Mouse (Mus musculus): ENCODE measurements around the gene Nat14. TPM values are rescaled to one million over a fixed set of nuclear protein-coding genes. Genes with fewer than 3 reads are reported as not detected.

Gene Nat14
- polyA plus RNA-seq, 1 experiment from 2014 or later = 38.3 TPM

- Histone ChIP-seq H3K4me3 (replicated peaks; ENCODE audit: low read length) (no peak overlapping the region), H3K9me3 (ENCODE audit: control insufficient read depth, low read length) (no peaks in the 10 kb centered on the region), H3K36me3 (ENCODE audit: control insufficient read depth, insufficient read depth) (no peaks in the 10 kb centered on the region), H3K27me3 (replicated peaks; ENCODE audit: control insufficient read depth, insufficient read depth, low read length) (no peaks in the 10 kb centered on the region), H3K27ac (ENCODE audit: low read length) (no peak overlapping the region), H3K4me2 (ENCODE audit: low read length) (no peak overlapping the region), H3K9ac (replicated peaks; ENCODE audit: low read depth, low read length) (no peak overlapping the region), H3K4me1 (replicated peaks; ENCODE audit: control insufficient read depth, insufficient read depth, low read length) (no peaks in the 10 kb centered on the region)
- ATAC-seq = no peak
- WGBS = 91% methylated on average over 10 of the region's 10 CpGs
Measured at GRCm38 (mm10) chr7:4957361-4957760, 35.5 kb downstream of the Nat14 start.

GRCm38 (mm10) chr7:4963527-4963926 lies 41.7 kb downstream of the Nat14 start:
- no peaks in the 10 kb centered on the region for H3K4me1 ChIP-seq (replicated peaks; ENCODE audit: control insufficient read depth, insufficient read depth, low read length)
- 87% methylated on average over 5 of the region's 5 CpGs for WGBS
- no peaks in the 10 kb centered on the region for H3K27me3 ChIP-seq (replicated peaks; ENCODE audit: control insufficient read depth, insufficient read depth, low read length)
- no peak overlapping the region for H3K9ac ChIP-seq (replicated peaks; ENCODE audit: low read depth, low read length)
- H3K9me3 ChIP-seq (ENCODE audit: control insufficient read depth, low read length) = no peaks in the 10 kb centered on the region
- H3K4me3 ChIP-seq (replicated peaks; ENCODE audit: low read length) = no peak overlapping the region
- ATAC-seq = no peak
- H3K36me3 ChIP-seq (ENCODE audit: control insufficient read depth, insufficient read depth) = no peaks in the 10 kb centered on the region
- no peak overlapping the region for H3K4me2 ChIP-seq (ENCODE audit: low read length)
- no peak overlapping the region for H3K27ac ChIP-seq (ENCODE audit: low read length)

DNA sequence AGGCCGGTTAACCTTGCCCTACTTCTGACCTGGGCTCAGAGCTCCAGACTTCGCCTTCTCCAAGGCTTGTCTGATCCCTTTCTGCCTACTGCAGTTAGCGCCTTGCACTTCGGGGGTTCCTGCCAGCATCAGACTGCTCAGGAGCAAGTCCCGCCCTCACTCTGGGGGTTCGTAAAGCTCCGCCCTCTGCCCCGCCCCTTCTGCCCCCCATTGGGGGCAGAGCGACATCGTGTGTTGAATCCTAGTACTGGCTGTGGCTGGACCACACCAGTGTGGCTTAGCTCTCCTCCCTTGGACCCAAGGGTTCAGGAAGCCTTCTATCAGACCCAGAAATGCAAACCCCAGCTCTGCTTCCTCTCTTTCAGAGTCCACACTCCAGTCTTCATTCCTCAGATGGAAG lies 42.4 kb downstream of the Nat14 start, which contains the start of gene Sbk2:
Gene Sbk2 (minus strand): TSS at position 135 of the 400 bp plus-strand sequence.
- Histone ChIP-seq H3K27ac (ENCODE audit: low read length) (no peak within 1 kb of the TSS), H3K9me3 (ENCODE audit: control insufficient read depth, low read length) (no peaks in the 10 kb centered on the region), H3K36me3 (ENCODE audit: control insufficient read depth, insufficient read depth) (no peaks in the 10 kb centered on the region), H3K4me1 (replicated peaks; ENCODE audit: control insufficient read depth, insufficient read depth, low read length) (no peaks in the 10 kb centered on the region), H3K27me3 (replicated peaks; ENCODE audit: control insufficient read depth, insufficient read depth, low read length) (no peaks in the 10 kb centered on the region), H3K4me3 (replicated peaks; ENCODE audit: low read length) (no peak within 1 kb of the TSS), H3K9ac (replicated peaks; ENCODE audit: low read depth, low read length) (no peak within 1 kb of the TSS), H3K4me2 (ENCODE audit: low read length) (no peak within 1 kb of the TSS)
- 8% methylated on average over 10 of the region's 10 CpGs for WGBS
- peak; percentile 80 for ATAC-seq

DNA sequence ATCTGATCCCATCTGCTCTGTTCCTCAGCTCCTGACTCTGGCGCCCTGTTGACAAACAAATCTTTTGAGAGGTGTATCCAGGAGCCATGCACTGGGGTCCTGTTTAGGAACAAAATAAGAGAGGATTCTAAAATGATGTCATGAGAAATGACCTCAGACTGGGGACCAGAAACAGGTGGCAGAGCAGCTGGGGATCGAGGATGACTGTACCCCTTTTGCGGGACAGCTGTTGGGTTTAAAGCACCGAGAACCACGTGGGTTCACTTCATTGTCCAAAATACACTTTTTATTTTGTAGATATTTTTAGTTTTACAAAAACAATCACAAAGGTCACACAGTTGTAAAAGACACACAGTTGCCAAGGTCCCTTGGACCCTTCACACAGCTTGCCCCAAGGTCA lies 43.2 kb downstream of the Nat14 start:
- Histone ChIP-seq H3K27me3 (replicated peaks; ENCODE audit: control insufficient read depth, insufficient read depth, low read length) (no peaks in the 10 kb centered on the region), H3K4me1 (replicated peaks; ENCODE audit: control insufficient read depth, insufficient read depth, low read length) (no peaks in the 10 kb centered on the region), H3K9ac (replicated peaks; ENCODE audit: low read depth, low read length) (no peak overlapping the region), H3K9me3 (ENCODE audit: control insufficient read depth, low read length) (no peaks in the 10 kb centered on the region), H3K36me3 (ENCODE audit: control insufficient read depth, insufficient read depth) (no peaks in the 10 kb centered on the region), H3K27ac (ENCODE audit: low read length) (no peak overlapping the region), H3K4me2 (ENCODE audit: low read length) (no peak overlapping the region), H3K4me3 (replicated peaks; ENCODE audit: low read length) (no peak overlapping the region)
- 87% methylated on average over 5 of the region's 5 CpGs for WGBS
- no peak for ATAC-seq

- ATAC-seq = no peak
- H3K4me1 ChIP-seq (replicated peaks; ENCODE audit: control insufficient read depth, insufficient read depth, low read length) = no peaks in the 10 kb centered on the region
- no peaks in the 10 kb centered on the region for H3K36me3 ChIP-seq (ENCODE audit: control insufficient read depth, insufficient read depth)
- no peak within 1 kb of the TSS for H3K9ac ChIP-seq (replicated peaks; ENCODE audit: low read depth, low read length)
- H3K4me3 ChIP-seq (replicated peaks; ENCODE audit: low read length) = no peak within 1 kb of the TSS
- H3K4me2 ChIP-seq (ENCODE audit: low read length) = no peak within 1 kb of the TSS
- no peak within 1 kb of the TSS for H3K27ac ChIP-seq (ENCODE audit: low read length)
- 40% methylated on average over 6 of the region's 6 CpGs for WGBS
- H3K9me3 ChIP-seq (ENCODE audit: control insufficient read depth, low read length) = no peaks in the 10 kb centered on the region
- no peaks in the 10 kb centered on the region for H3K27me3 ChIP-seq (replicated peaks; ENCODE audit: control insufficient read depth, insufficient read depth, low read length)
Measured at GRCm38 (mm10) chr7:4971068-4971467, 49.2 kb downstream of the Nat14 start, which contains the start of gene Sbk3. Gene Sbk3, minus strand, starts transcription at chr7:4971168.

- ATAC-seq = no peak
- no peak overlapping the region for H3K4me2 ChIP-seq (ENCODE audit: low read length)
Measured at GRCm38 (mm10) chr7:4971710-4972109, 49.9 kb downstream of the Nat14 start.

DNA sequence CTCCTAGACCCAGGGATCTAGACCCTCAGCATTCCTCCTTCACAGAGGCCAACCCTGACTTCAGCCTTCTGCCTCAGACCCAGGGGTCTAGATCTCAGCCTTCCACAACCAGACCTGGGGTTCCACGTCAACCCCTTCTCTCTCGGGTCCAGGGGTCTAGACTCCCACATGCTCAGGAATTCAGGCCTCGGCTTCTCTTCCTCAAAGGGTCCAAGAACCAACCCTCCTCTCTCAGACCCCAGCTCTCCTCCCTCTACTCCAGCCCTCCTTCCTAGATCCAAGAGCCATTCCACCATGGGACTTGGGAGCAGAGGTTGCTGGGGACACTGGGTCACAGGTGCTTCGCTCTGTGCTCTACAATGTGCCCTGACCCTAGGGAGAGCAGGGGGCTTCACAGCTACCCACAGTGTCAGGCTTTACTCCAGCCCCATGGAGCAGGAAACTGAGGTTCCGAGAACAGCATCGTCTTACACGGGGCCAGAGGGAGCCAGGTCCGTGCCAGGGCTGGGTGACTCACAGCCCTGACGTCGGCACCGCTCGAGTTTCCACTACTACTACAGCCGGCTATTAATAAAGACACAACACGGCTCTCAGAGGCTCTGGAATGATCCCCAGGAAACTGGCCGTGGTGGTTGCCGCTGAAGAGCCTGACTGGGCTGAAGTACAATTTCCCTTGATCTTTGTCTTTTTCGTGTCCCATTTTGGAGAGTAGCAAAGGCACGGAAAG lies 50.7 kb downstream of the Nat14 start:
- 80% methylated on average over 18 of the region's 18 CpGs for WGBS

More at GRCm38 (mm10) chr7:4971710-4972109, 49.9 kb downstream of the Nat14 start:
- no peak overlapping the region for H3K4me3 ChIP-seq (replicated peaks; ENCODE audit: low read length)
- no peak overlapping the region for H3K27ac ChIP-seq (ENCODE audit: low read length)
- peaks cover under 1% of the 10 kb centered on the region; the same call in 1 of the 2 replicates for H3K9me3 ChIP-seq (ENCODE audit: control insufficient read depth, low read length)
- H3K36me3 ChIP-seq (ENCODE audit: control insufficient read depth, insufficient read depth) = no peaks in the 10 kb centered on the region
- no peaks in the 10 kb centered on the region for H3K4me1 ChIP-seq (replicated peaks; ENCODE audit: control insufficient read depth, insufficient read depth, low read length)
- H3K27me3 ChIP-seq (replicated peaks; ENCODE audit: control insufficient read depth, insufficient read depth, low read length) = no peaks in the 10 kb centered on the region
- no peak overlapping the region for H3K9ac ChIP-seq (replicated peaks; ENCODE audit: low read depth, low read length)
- 36% methylated on average over 7 of the region's 7 CpGs for WGBS

More for the DNA sequence above, 50.7 kb downstream of the Nat14 start:
- no peak overlapping the region for H3K4me2 ChIP-seq (ENCODE audit: low read length)
- H3K4me1 ChIP-seq (replicated peaks; ENCODE audit: control insufficient read depth, insufficient read depth, low read length) = no peaks in the 10 kb centered on the region
- ATAC-seq = no peak
- H3K36me3 ChIP-seq (ENCODE audit: control insufficient read depth, insufficient read depth) = no peaks in the 10 kb centered on the region
- no peak overlapping the region for H3K9ac ChIP-seq (replicated peaks; ENCODE audit: low read depth, low read length)
- no peak overlapping the region for H3K4me3 ChIP-seq (replicated peaks; ENCODE audit: low read length)
- H3K27ac ChIP-seq (ENCODE audit: low read length) = no peak overlapping the region
- no peaks in the 10 kb centered on the region for H3K27me3 ChIP-seq (replicated peaks; ENCODE audit: control insufficient read depth, insufficient read depth, low read length)
- H3K9me3 ChIP-seq (ENCODE audit: control insufficient read depth, low read length) = peaks cover 4% of the 10 kb centered on the region; the same call in 1 of the 2 replicates

Other genes with a start within 250 kb of the Nat14 start
- 136 and 156 TPM in 2 replicates for gene Hspbp1, start 237.0 kb upstream of the Nat14 start, polyA plus RNA-seq (2015; fragmentation: Nextera tagmentation; extraction: Ambion mirVana)
- gene Brsk1, start 231.4 kb upstream of the Nat14 start, polyA plus RNA-seq (2015; fragmentation: Nextera tagmentation; extraction: Ambion mirVana) = 5.9 and 7.9 TPM in 2 replicates
- gene Tmem150b, start 196.8 kb upstream of the Nat14 start, polyA plus RNA-seq (2015; fragmentation: Nextera tagmentation; extraction: Ambion mirVana) = 0.11 and 0.33 TPM in 2 replicates
- gene Kmt5c, start 181.9 kb upstream of the Nat14 start, polyA plus RNA-seq (2015; fragmentation: Nextera tagmentation; extraction: Ambion mirVana) = 60.0 and 66.9 TPM in 2 replicates
- 6.6 and 12.1 TPM in 2 replicates for gene Cox6b2, start 168.9 kb upstream of the Nat14 start, polyA plus RNA-seq (2015; fragmentation: Nextera tagmentation; extraction: Ambion mirVana)
- not detected in 2 replicates for gene Fam71e2, start 150.7 kb upstream of the Nat14 start, polyA plus RNA-seq (2015; fragmentation: Nextera tagmentation; extraction: Ambion mirVana)
- 0.53 and 1.1 TPM in 2 replicates for gene Il11, start 139.2 kb upstream of the Nat14 start, polyA plus RNA-seq (2015; fragmentation: Nextera tagmentation; extraction: Ambion mirVana)
- not detected in 2 replicates for gene Tmem190, start 139.1 kb upstream of the Nat14 start, polyA plus RNA-seq (2015; fragmentation: Nextera tagmentation; extraction: Ambion mirVana)
- gene Tmem238, start 132.4 kb upstream of the Nat14 start, polyA plus RNA-seq (2015; fragmentation: Nextera tagmentation; extraction: Ambion mirVana) = 3.3 and 4.1 TPM in 2 replicates
- gene Rpl28, start 129.2 kb upstream of the Nat14 start, polyA plus RNA-seq (2015; fragmentation: Nextera tagmentation; extraction: Ambion mirVana) = 173 and 179 TPM in 2 replicates
- 291 and 311 TPM in 2 replicates for gene Ube2s, start 109.4 kb upstream of the Nat14 start, polyA plus RNA-seq (2015; fragmentation: Nextera tagmentation; extraction: Ambion mirVana)
- 8.7 and 13.2 TPM in 2 replicates for gene Shisa7, start 77.3 kb upstream of the Nat14 start, polyA plus RNA-seq (2015; fragmentation: Nextera tagmentation; extraction: Ambion mirVana)
- gene Isoc2b, start 51.8 kb upstream of the Nat14 start, polyA plus RNA-seq (2015; fragmentation: Nextera tagmentation; extraction: Ambion mirVana) = 3.2 and 4.3 TPM in 2 replicates
- gene Isoc2a, start 44.9 kb upstream of the Nat14 start, polyA plus RNA-seq (2015; fragmentation: Nextera tagmentation; extraction: Ambion mirVana) = 0.52 and 0.92 TPM in 2 replicates
- 0.25 and 0.60 TPM in 2 replicates for gene Gm36210, start 15.5 kb upstream of the Nat14 start, polyA plus RNA-seq (2015; fragmentation: Nextera tagmentation; extraction: Ambion mirVana)
- gene Zfp628, start 6.8 kb upstream of the Nat14 start, polyA plus RNA-seq (2015; fragmentation: Nextera tagmentation; extraction: Ambion mirVana) = 3.4 and 3.9 TPM in 2 replicates
- gene Ssc5d, start 3.8 kb downstream of the Nat14 start, polyA plus RNA-seq (2015; fragmentation: Nextera tagmentation; extraction: Ambion mirVana) = 0.34 and 0.39 TPM in 2 replicates
- gene Sbk2, start 42.4 kb downstream of the Nat14 start, polyA plus RNA-seq (2015; fragmentation: Nextera tagmentation; extraction: Ambion mirVana) = not detected in 2 replicates
- gene Sbk3, start 49.1 kb downstream of the Nat14 start, polyA plus RNA-seq (2015; fragmentation: Nextera tagmentation; extraction: Ambion mirVana) = 0.84 and 0.91 TPM in 2 replicates
- 58.4 and 62.2 TPM in 2 replicates for gene Zfp579, start 74.1 kb downstream of the Nat14 start, polyA plus RNA-seq (2015; fragmentation: Nextera tagmentation; extraction: Ambion mirVana)
- 10.3 and 11.3 TPM in 2 replicates for gene Zfp524, start 92.4 kb downstream of the Nat14 start, polyA plus RNA-seq (2015; fragmentation: Nextera tagmentation; extraction: Ambion mirVana)
- gene Fiz1, start 92.7 kb downstream of the Nat14 start, polyA plus RNA-seq (2015; fragmentation: Nextera tagmentation; extraction: Ambion mirVana) = 43.7 and 46.1 TPM in 2 replicates
- gene Gm44973, start 93.5 kb downstream of the Nat14 start, polyA plus RNA-seq (2015; fragmentation: Nextera tagmentation; extraction: Ambion mirVana) = 0.91 TPM in 1 of 2 replicates, not detected in the other
- gene Zfp865, start 98.3 kb downstream of the Nat14 start, polyA plus RNA-seq (2015; fragmentation: Nextera tagmentation; extraction: Ambion mirVana) = 5.9 and 6.5 TPM in 2 replicates
- gene Ccdc106, start 98.5 kb downstream of the Nat14 start, polyA plus RNA-seq (2015; fragmentation: Nextera tagmentation; extraction: Ambion mirVana) = 50.5 and 59.1 TPM in 2 replicates
- not detected in 2 replicates for gene 4632433K11Rik, start 112.1 kb downstream of the Nat14 start, polyA plus RNA-seq (2015; fragmentation: Nextera tagmentation; extraction: Ambion mirVana)
- 8.0 and 9.5 TPM in 2 replicates for gene Zfp784, start 116.4 kb downstream of the Nat14 start, polyA plus RNA-seq (2015; fragmentation: Nextera tagmentation; extraction: Ambion mirVana)
- gene Zfp580, start 129.5 kb downstream of the Nat14 start, polyA plus RNA-seq (2015; fragmentation: Nextera tagmentation; extraction: Ambion mirVana) = 52.7 and 62.4 TPM in 2 replicates
- gene U2af2, start 140.1 kb downstream of the Nat14 start, polyA plus RNA-seq (2015; fragmentation: Nextera tagmentation; extraction: Ambion mirVana) = 125 and 128 TPM in 2 replicates
- gene Epn1, start 158.2 kb downstream of the Nat14 start, polyA plus RNA-seq (2015; fragmentation: Nextera tagmentation; extraction: Ambion mirVana) = 97.9 and 104 TPM in 2 replicates
- gene Rfpl4, start 194.9 kb downstream of the Nat14 start, polyA plus RNA-seq (2015; fragmentation: Nextera tagmentation; extraction: Ambion mirVana) = 0.14 TPM in 1 of 2 replicates, not detected in the other
- gene Rasl2-9, start 203.9 kb downstream of the Nat14 start, polyA plus RNA-seq (2015; fragmentation: Nextera tagmentation; extraction: Ambion mirVana) = 0.32 TPM in 1 of 2 replicates, not detected in the other
- not detected in 2 replicates for gene Vmn1r55, start 227.6 kb downstream of the Nat14 start, polyA plus RNA-seq (2015; fragmentation: Nextera tagmentation; extraction: Ambion mirVana)

All from forebrain, embryonic 16.5 days (tissue).